Mouse (Mus musculus) left cerebral cortex, postnatal 4 days (tissue): Measurements from ENCODE around the gene Tmem79. TPM values are rescaled to one million over a fixed set of nuclear protein-coding genes. Genes with fewer than 3 reads are reported as not detected.
"Not testable (repeated sequence)": the region's sequence is repeated elsewhere in the genome, so short reads cannot be mapped to it uniquely, and the experiment has no call there.

Source experiments
- DNase-seq: peaks from one replicate; pipeline ENCODE4 v3.0.0-alpha.2; 2022
- intact Hi-C: fragments of 180-260 bp; cut with DNase I; formaldehyde crosslinking; loops from one replicate; pipeline ENCODE4 v1.15.1; 2025
- total RNA-seq, 2 experiments: library from RNA; stranded (reverse); gene quantifications; 2 replicates each; pipeline ENCODE4 v1.2.3; 2021

Gene Tmem79
- total RNA-seq, 2 experiments from 2014 or later: 1.5 to 2.0 TPM

GRCm38 (mm10) chr3:88287110-88287509, 48.8 kb downstream of the Tmem79 start, which contains the start of gene Gm38392:
Gene Gm38392 (minus strand): TSS chr3:88287210.
- intact Hi-C loops: no loop called here
- DNase-seq: no peak

- DNase-seq, intact Hi-C loops: not testable (repeated sequence)
These were observed 50.4 kb downstream of the Tmem79 start for GRCm38 (mm10) chr3:88285565-88285895.

GRCm38 (mm10) chr3:88284815-88285564, 51.0 kb downstream of the Tmem79 start:
- DNase-seq, intact Hi-C loops: not testable (repeated sequence)

GRCm38 (mm10) chr3:88281141-88281916, 54.6 kb downstream of the Tmem79 start:
- intact Hi-C loops: not testable (repeated sequence)

GRCm38 (mm10) chr3:88280035-88280434, 55.9 kb downstream of the Tmem79 start:
- intact Hi-C loops: no loop called here
- DNase-seq: no peak

More at GRCm38 (mm10) chr3:88281141-88281916, 54.6 kb downstream of the Tmem79 start:
- DNase-seq: not testable (repeated sequence)

Other genes starting within 250 kb of the Tmem79 start
- gene Mef2d, start 193.8 kb downstream of the Tmem79 start, total RNA-seq: 100 to 1,000 TPM; 113 to 121 TPM
- 1 to 10 TPM in 1 of 2 experiments, under 1 TPM in 1; 0.46 to 1.4 TPM for gene Rhbg, start 81.4 kb downstream of the Tmem79 start, total RNA-seq
- gene Gm38392, start 48.9 kb downstream of the Tmem79 start, total RNA-seq: under 1 TPM; 0.80 to 0.89 TPM
- 1 to 10 TPM; 4.4 TPM for gene Tsacc, start 39.1 kb downstream of the Tmem79 start, total RNA-seq
- gene Cct3, start 39.0 kb downstream of the Tmem79 start, total RNA-seq: 100 to 1,000 TPM; 309 to 317 TPM
- 10 to 100 TPM; 49.7 to 60.1 TPM for gene Glmp, start 11.1 kb downstream of the Tmem79 start, total RNA-seq
- gene Smg5, start 112 bp upstream of the Tmem79 start, total RNA-seq: 10 to 100 TPM; 76.7 to 79.8 TPM
- 1 to 10 TPM; 1.9 to 2.1 TPM for gene Paqr6, start 28.4 kb upstream of the Tmem79 start, total RNA-seq
- under 1 TPM in 1 of 2 experiments, not detected in 1; 0.36 TPM for gene Bglap3, start 36.6 kb upstream of the Tmem79 start, total RNA-seq
- gene Bglap2, start 42.6 kb upstream of the Tmem79 start, total RNA-seq: not detected
- gene Bglap, start 48.3 kb upstream of the Tmem79 start, total RNA-seq: not detected
- 10 to 100 TPM; 15.7 to 16.0 TPM for gene Pmf1, start 74.2 kb upstream of the Tmem79 start, total RNA-seq
- 10 to 100 TPM; 43.7 to 47.7 TPM for gene Slc25a44, start 89.0 kb upstream of the Tmem79 start, total RNA-seq
- 10 to 100 TPM; 58.1 to 58.4 TPM for gene Sema4a, start 125.0 kb upstream of the Tmem79 start, total RNA-seq
- gene Lmna, start 173.8 kb upstream of the Tmem79 start, total RNA-seq: 10 to 100 TPM; 35.3 to 37.7 TPM
- gene Mex3a, start 196.2 kb upstream of the Tmem79 start, total RNA-seq: 10 to 100 TPM; 80.5 to 87.8 TPM
- under 1 TPM in 1 of 2 experiments, not detected in 1; 0.83 TPM for gene Rab25, start 212.2 kb upstream of the Tmem79 start, total RNA-seq
- 100 to 1,000 TPM; 106 to 120 TPM for gene Lamtor2, start 216.9 kb upstream of the Tmem79 start, total RNA-seq
- 100 to 1,000 TPM in 1 of 2 experiments, 10 to 100 TPM in 1; 97.5 to 105 TPM for gene Ubqln4, start 217.6 kb upstream of the Tmem79 start, total RNA-seq
- gene Ssr2, start 239.7 kb upstream of the Tmem79 start, total RNA-seq: 100 to 1,000 TPM; 114 to 121 TPM